Mouse (Mus musculus): ENCODE measurements around the gene Prss46.
"Not testable (repeated sequence)": the region's sequence is repeated elsewhere in the genome, so short reads cannot be mapped to it uniquely, and the experiment has no call there.

The Prss46 gene

GRCm38 (mm10) chr9:110844206-110844605 is at the start of gene Prss46:
TSS of gene Prss46 (plus strand) at chr9:110844506.
- no peak for DNase-seq

- peak; percentile 22 for DNase-seq
Observed at GRCm38 (mm10) chr9:110797013-110797412, 47.3 kb upstream of the Prss46 start.

GRCm38 (mm10) chr9:110797866-110798265 is 46.4 kb upstream of the Prss46 start, which contains the start of gene Prss42:
TSS of gene Prss42 (plus strand) at chr9:110798166.
- no peak for DNase-seq

GRCm38 (mm10) chr9:110800834-110801479 is 43.3 kb upstream of the Prss46 start:
- no peak for DNase-seq

- no peak for DNase-seq
Observed at GRCm38 (mm10) chr9:110803294-110803693, 41.0 kb upstream of the Prss46 start.

GRCm38 (mm10) chr9:110810051-110810450 is 34.3 kb upstream of the Prss46 start:
- no peak for DNase-seq

- no peak for DNase-seq
Observed at GRCm38 (mm10) chr9:110813789-110814188, 30.5 kb upstream of the Prss46 start, which contains the start of gene Prss44. TSS of gene Prss44 (plus strand) at chr9:110813994.

- DNase-seq = not testable (repeated sequence)
Observed at GRCm38 (mm10) chr9:110820546-110820945, 23.8 kb upstream of the Prss46 start.

- no peak for DNase-seq
Observed at GRCm38 (mm10) chr9:110821436-110821835, 22.9 kb upstream of the Prss46 start.

GRCm38 (mm10) chr9:110825426-110825825 is 18.9 kb upstream of the Prss46 start:
- DNase-seq = no peak

GRCm38 (mm10) chr9:110825832-110826231 is 18.5 kb upstream of the Prss46 start:
- DNase-seq = no peak

GRCm38 (mm10) chr9:110826390-110826789 is 17.9 kb upstream of the Prss46 start, which contains the start of gene Prss43:
TSS of gene Prss43 (plus strand) at chr9:110826690.
- DNase-seq = no peak

GRCm38 (mm10) chr9:110833021-110833420 is 11.3 kb upstream of the Prss46 start:
- DNase-seq = peak; percentile 32

- no peak for DNase-seq
Observed at GRCm38 (mm10) chr9:110834411-110834810, 9.9 kb upstream of the Prss46 start, which contains the start of gene Prss45. TSS of gene Prss45 (plus strand) at chr9:110834588.

GRCm38 (mm10) chr9:110834961-110835360 is 9.3 kb upstream of the Prss46 start:
- no peak for DNase-seq

- no peak for DNase-seq
Observed at GRCm38 (mm10) chr9:110836112-110836511, 8.2 kb upstream of the Prss46 start.

GRCm38 (mm10) chr9:110840905-110841304 is 3.4 kb upstream of the Prss46 start:
- no peak for DNase-seq

- DNase-seq = no peak
Observed at GRCm38 (mm10) chr9:110841438-110841837, 2.9 kb upstream of the Prss46 start.

- no peak for DNase-seq
Observed at GRCm38 (mm10) chr9:110849162-110849561, 4.9 kb downstream of the Prss46 start.

GRCm38 (mm10) chr9:110855903-110856302 is 11.6 kb downstream of the Prss46 start:
- DNase-seq = no peak

GRCm38 (mm10) chr9:110856920-110857319 is 12.6 kb downstream of the Prss46 start:
- DNase-seq = no peak

GRCm38 (mm10) chr9:110857781-110858472 is 13.6 kb downstream of the Prss46 start, which contains the start of gene Prss50:
TSS of gene Prss50 (plus strand) at chr9:110857967.
- DNase-seq = peak; percentile 68

GRCm38 (mm10) chr9:110858523-110858922 is 14.2 kb downstream of the Prss46 start:
- DNase-seq = no peak

Data from liver (tissue).